Mouse (Mus musculus): ENCODE data around the gene Mboat1.

GRCm38 (mm10) chr13:30185549-30185948 lies 49.3 kb downstream of the Mboat1 start:
- TF ChIP-seq EP300 (IDR thresholded peaks at IDR 0.05) (no peak), CTCF (IDR thresholded peaks at IDR 0.05) (no peak)

Data from lung, postnatal 0 days (tissue).